Mouse (Mus musculus) liver, adult (tissue): ENCODE measurements around the gene Grm2.
A peak's percentile ranks its signal among the peaks of the same experiment; 100 is the strongest.

Experiments used
- GATA4 ChIP-seq: IDR thresholded peaks from 2 replicates; pipeline ENCODE4 v1.6.1; 2014; ENCODE audit warnings: mild to moderate bottlenecking, low read length; ENCODE audit not compliant: insufficient replicate concordance

The Grm2 gene

GRCm38 (mm10) chr9:106655884-106656720, at the start of gene Grm2:
Grm2 (minus strand) TSS chr9:106656082.
- no peak for TF ChIP-seq GATA4

- no peak for TF ChIP-seq GATA4
Measured at GRCm38 (mm10) chr9:106692973-106693481, 37.1 kb upstream of the Grm2 start.

- no peak for TF ChIP-seq GATA4
Measured at GRCm38 (mm10) chr9:106688834-106689233, 33.0 kb upstream of the Grm2 start.

GRCm38 (mm10) chr9:106686983-106687650, 31.2 kb upstream of the Grm2 start:
- no peak for TF ChIP-seq GATA4

- peak; percentile 67; the same call in 1 of the 2 replicates for TF ChIP-seq GATA4
Measured at GRCm38 (mm10) chr9:106685249-106686101, 29.6 kb upstream of the Grm2 start, which contains the start of gene Tex264. Tex264 (minus strand) TSS chr9:106685927.

- TF ChIP-seq GATA4 = no peak
Measured at GRCm38 (mm10) chr9:106684918-106685248, 29.0 kb upstream of the Grm2 start.

GRCm38 (mm10) chr9:106684093-106684872, 28.4 kb upstream of the Grm2 start:
- no peak for TF ChIP-seq GATA4

- no peak for TF ChIP-seq GATA4
Measured at GRCm38 (mm10) chr9:106681026-106681425, 25.1 kb upstream of the Grm2 start.

- TF ChIP-seq GATA4 = no peak
Measured at GRCm38 (mm10) chr9:106678242-106678641, 22.4 kb upstream of the Grm2 start.

GRCm38 (mm10) chr9:106677702-106678101, 21.8 kb upstream of the Grm2 start:
- no peak for TF ChIP-seq GATA4

GRCm38 (mm10) chr9:106676571-106676970, 20.7 kb upstream of the Grm2 start:
- TF ChIP-seq GATA4 = no peak

GRCm38 (mm10) chr9:106675965-106676364, 20.1 kb upstream of the Grm2 start:
- TF ChIP-seq GATA4 = no peak

- TF ChIP-seq GATA4 = no peak
Measured at GRCm38 (mm10) chr9:106675480-106675879, 19.6 kb upstream of the Grm2 start.

- no peak for TF ChIP-seq GATA4
Measured at GRCm38 (mm10) chr9:106673860-106674259, 18.0 kb upstream of the Grm2 start.
